Mouse (Mus musculus) ES-E14 (cell line): ENCODE results near the gene Gm5089. TPM values are rescaled to one million over a fixed set of nuclear protein-coding genes. Genes with fewer than 3 reads are reported as not detected.

Experiments used
- DNase-seq: peaks from one replicate; pipeline ENCODE4 v3.0.0-alpha.2; 2013; ENCODE audit warnings: low read depth, low spot score
- H3K27ac ChIP-seq: 2 replicates; pipeline ENCODE4 v1.5.1; 2012; ENCODE audit warnings: low read depth, mild to moderate bottlenecking, low read length, moderate library complexity, mixed read lengths; ENCODE audit not compliant: poor library complexity, insufficient read depth, severe bottlenecking
- H3K36me3 ChIP-seq: 2 replicates; pipeline ENCODE4 v1.6.1; 2012; ENCODE audit warnings: mild to moderate bottlenecking, low read length, moderate library complexity, mixed read lengths; ENCODE audit not compliant: control insufficient read depth, poor library complexity, insufficient read depth, severe bottlenecking
- H3K4me1 ChIP-seq, 2 experiments: fragments of 150-350 bp in 1 of 2; sonication (generic) in 1 of 2; 2 replicates each; pipeline ENCODE4 v1.6.1; 2012; ENCODE audit warnings: low read length in 2 of 2, mild to moderate bottlenecking in 1 of 2, mixed read lengths in 1 of 2; ENCODE audit not compliant: control insufficient read depth in 2 of 2, insufficient read depth in 2 of 2, poor library complexity in 1 of 2
- H3K4me3 ChIP-seq, 2 experiments: fragments of 150-350 bp in 1 of 2; sonication (generic) in 1 of 2; 2 replicates each; pipeline ENCODE4 v1.5.1; 2012; ENCODE audit warnings: low read length in 2 of 2, low read depth in 1 of 2, mild to moderate bottlenecking in 1 of 2, mixed read lengths in 1 of 2; ENCODE audit not compliant: insufficient read depth in 1 of 2, poor library complexity in 1 of 2, severe bottlenecking in 1 of 2
- H3K9ac ChIP-seq: 2 replicates; pipeline ENCODE4 v1.6.1; 2012; ENCODE audit warnings: low read depth, mild to moderate bottlenecking, low read length, mixed read lengths; ENCODE audit not compliant: poor library complexity, insufficient read depth, severe bottlenecking
- H3K9me3 ChIP-seq: fragments of 150-350 bp; sonication (generic); 2 replicates; pipeline ENCODE4 v1.6.1; 2012; ENCODE audit warnings: low read depth, mild to moderate bottlenecking, low read length; ENCODE audit not compliant: control insufficient read depth, insufficient read depth
- CHD2 ChIP-seq: IDR thresholded peaks from 2 replicates; pipeline ENCODE4 v1.6.1; 2014; ENCODE audit warnings: mild to moderate bottlenecking, low read depth, low read length, inconsistent platforms
- HCFC1 ChIP-seq: IDR thresholded peaks from 2 replicates; pipeline ENCODE4 v1.6.1; 2012; ENCODE audit warnings: low read length, inconsistent platforms, borderline replicate concordance; ENCODE audit not compliant: insufficient read depth
- MAFK ChIP-seq: IDR thresholded peaks from 2 replicates; pipeline ENCODE4 v1.6.1; 2014; ENCODE audit warnings: mild to moderate bottlenecking, low read depth, low read length, inconsistent platforms; ENCODE audit not compliant: insufficient read depth
- ZC3H11A ChIP-seq: IDR thresholded peaks from 2 replicates; pipeline ENCODE4 v1.6.1; 2012; ENCODE audit warnings: low read depth, mild to moderate bottlenecking, inconsistent platforms, low read length, borderline replicate concordance
- ZNF384 ChIP-seq: IDR thresholded peaks from 2 replicates; pipeline ENCODE4 v1.6.1; 2012; ENCODE audit warnings: low read depth, low read length, inconsistent platforms
- in situ Hi-C, 2 experiments: fragments of 600-800 bp; cut with MboI; formaldehyde crosslinking; loops; one replicate each; pipeline ENCODE4 v1.15.1; 2025; ENCODE audit warnings: low sequenced_read_pairs in 2 of 2, inconsistent platforms in 1 of 2; ENCODE audit not compliant: unreplicated experiment in 2 of 2
- total RNA-seq: library from RNA; depleted of rRNA; stranded (reverse); fragments of 300-350 nt; gene quantifications from 2 replicates; pipeline ENCODE4 v1.2.3, GENCODE M21; 2012

Gene Gm5089
- total RNA-seq, 1 experiment, result 0.31 TPM

DNA sequence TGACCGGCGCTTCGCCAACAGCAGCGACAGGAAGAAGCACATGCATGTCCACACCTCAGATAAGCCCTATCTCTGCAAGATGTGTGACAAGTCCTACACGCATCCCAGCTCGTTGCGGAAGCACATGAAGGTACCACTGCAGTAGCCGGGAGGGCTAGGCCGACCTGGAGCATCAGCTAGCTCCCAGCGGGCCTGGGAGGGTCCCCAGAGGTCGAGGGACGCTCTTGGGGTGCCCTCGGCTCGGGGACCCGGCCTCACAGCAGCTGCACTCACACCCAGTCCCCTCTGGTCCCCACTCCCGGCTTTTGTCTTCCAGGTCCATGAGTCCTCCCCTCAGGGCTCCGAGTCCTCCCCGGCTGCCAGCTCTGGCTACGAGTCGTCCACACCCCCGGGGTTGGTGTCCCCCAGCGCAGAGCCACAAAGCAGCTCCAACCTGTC, 27.7 kb upstream of the Gm5089 start:
- in situ Hi-C loops, result no loop called here
- TF ChIP-seq ZC3H11A (no peak), MAFK (no peak), CHD2 (no peak), HCFC1 (no peak), ZNF384 (no peak)
- peak overlapping the region; percentile 8 for H3K9ac ChIP-seq

DNA sequence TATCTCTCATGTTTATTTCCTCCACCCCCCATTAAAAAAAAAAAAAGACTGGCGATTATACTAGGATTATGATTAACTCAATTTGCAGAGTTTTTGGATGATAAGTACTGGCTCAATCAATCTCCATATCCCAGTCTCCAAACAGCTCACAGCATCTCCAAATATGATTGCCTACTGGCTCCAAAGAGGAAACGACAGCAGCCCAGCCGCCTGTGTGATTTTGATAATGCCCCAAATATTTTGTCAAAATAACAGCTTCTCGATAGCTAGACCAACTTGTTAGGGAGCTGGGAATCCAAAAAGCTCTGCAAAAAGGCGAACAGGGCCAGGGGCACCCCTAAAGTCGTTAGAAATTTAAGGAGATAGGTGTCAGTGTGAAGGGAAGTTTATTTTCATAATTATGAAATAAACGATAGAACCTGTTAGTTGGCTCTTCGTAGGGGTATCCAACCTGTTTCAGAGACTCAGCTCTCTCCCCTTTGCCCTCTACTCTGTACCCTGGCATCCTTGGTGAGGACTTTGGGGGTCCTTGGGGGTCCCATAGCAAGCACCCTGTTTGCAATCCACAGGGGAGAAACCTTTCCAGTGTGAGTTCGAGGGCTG, 27.2 kb upstream of the Gm5089 start:
- no peak overlapping the region for H3K27ac ChIP-seq
- peaks cover 0 to 2% of the 10 kb centered on the region in 2 experiments; a peak in 2 of 4 replicates for H3K4me1 ChIP-seq

More for the DNA sequence above, 27.7 kb upstream of the Gm5089 start:
- H3K27ac ChIP-seq, result no peak overlapping the region
- no peaks in the 10 kb centered on the region for H3K9me3 ChIP-seq
- H3K4me1 ChIP-seq, result peaks cover 0 to 3% of the 10 kb centered on the region in 2 experiments; a peak in 2 of 4 replicates
- no peak for DNase-seq
- peak overlapping the region; percentile 56 to 73 for H3K4me3 ChIP-seq
- peaks cover 12% of the 10 kb centered on the region for H3K36me3 ChIP-seq

DNA sequence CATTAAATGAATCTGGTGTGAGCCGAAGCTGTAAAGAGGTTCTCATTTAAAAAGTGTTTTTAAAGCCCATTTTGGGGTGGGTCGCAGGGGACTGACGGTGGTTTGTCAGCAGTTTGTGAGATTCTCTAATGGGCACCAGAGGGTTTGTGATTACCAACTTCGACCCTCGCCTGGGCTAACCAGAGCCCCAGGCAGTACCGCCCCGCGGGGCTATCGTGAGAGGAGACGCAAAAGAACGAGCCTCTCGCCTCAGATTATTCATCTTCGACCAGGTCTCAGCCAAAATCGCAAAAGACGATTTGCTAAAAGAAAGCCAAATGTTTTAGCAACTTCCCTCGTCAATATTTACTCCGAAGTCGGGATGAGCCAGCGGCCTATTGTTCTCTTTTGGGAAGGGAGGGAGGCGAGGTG, 26.4 kb upstream of the Gm5089 start:
- in situ Hi-C loops, result no loop called here
- no peak for DNase-seq
- H3K4me1 ChIP-seq, result peaks cover 2 to 3% of the 10 kb centered on the region in 2 experiments; a peak in 3 of 4 replicates
- TF ChIP-seq HCFC1 (no peak), ZC3H11A (no peak), CHD2 (no peak), ZNF384 (no peak), MAFK (no peak)
- no peaks in the 10 kb centered on the region for H3K9me3 ChIP-seq
- peak overlapping the region; percentile 49 for H3K9ac ChIP-seq
- H3K4me3 ChIP-seq, result peak overlapping the region; percentile 68 to 73
- no peak overlapping the region for H3K27ac ChIP-seq
- peaks cover 12% of the 10 kb centered on the region for H3K36me3 ChIP-seq

More for the DNA sequence above, 27.2 kb upstream of the Gm5089 start:
- H3K9ac ChIP-seq, result peak overlapping the region; percentile 8; the same call in 1 of the 2 replicates
- in situ Hi-C loops, result no loop called here
- TF ChIP-seq ZNF384, result no peak
- TF ChIP-seq ZC3H11A, result no peak
- TF ChIP-seq CHD2, result no peak
- TF ChIP-seq HCFC1, result no peak
- TF ChIP-seq MAFK, result no peak
- H3K36me3 ChIP-seq, result peaks cover 12% of the 10 kb centered on the region
- no peak for DNase-seq
- H3K9me3 ChIP-seq, result no peaks in the 10 kb centered on the region
- peak overlapping the region; percentile 56 to 73 for H3K4me3 ChIP-seq

DNA sequence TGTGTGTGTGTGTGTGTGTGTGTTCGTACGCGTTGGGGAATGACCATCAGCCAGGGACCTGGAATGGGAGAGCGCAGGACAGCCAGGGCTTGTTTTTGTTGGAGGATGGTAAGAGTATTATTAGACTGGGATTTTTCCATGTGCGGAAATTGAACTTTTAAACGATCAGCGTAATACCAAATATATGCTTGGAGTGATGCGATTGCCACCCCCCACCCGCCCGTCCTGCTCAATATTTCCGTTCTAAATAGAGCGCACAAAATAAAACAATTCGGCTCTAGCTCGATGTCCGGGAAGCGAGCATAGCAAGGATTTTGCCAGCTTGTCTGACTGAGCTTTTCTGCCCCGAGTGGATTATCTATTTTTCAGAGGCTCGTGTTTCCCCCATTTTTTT, 25.9 kb upstream of the Gm5089 start:
- in situ Hi-C loops, result no loop called here
- Histone ChIP-seq H3K4me1 (peaks cover 2 to 3% of the 10 kb centered on the region in 2 experiments; a peak in 3 of 4 replicates), H3K36me3 (peaks cover 12% of the 10 kb centered on the region), H3K27ac (no peak overlapping the region), H3K9ac (peak overlapping the region; percentile 70), H3K9me3 (no peaks in the 10 kb centered on the region), H3K4me3 (peak overlapping the region; percentile 68 to 73)
- TF ChIP-seq CHD2, result no peak
- no peak for TF ChIP-seq HCFC1
- 0 out of 2 replicates have a peak, but pooled peaks have one; percentile 10 for TF ChIP-seq ZNF384
- no peak for DNase-seq
